In the genomic region with DNA sequence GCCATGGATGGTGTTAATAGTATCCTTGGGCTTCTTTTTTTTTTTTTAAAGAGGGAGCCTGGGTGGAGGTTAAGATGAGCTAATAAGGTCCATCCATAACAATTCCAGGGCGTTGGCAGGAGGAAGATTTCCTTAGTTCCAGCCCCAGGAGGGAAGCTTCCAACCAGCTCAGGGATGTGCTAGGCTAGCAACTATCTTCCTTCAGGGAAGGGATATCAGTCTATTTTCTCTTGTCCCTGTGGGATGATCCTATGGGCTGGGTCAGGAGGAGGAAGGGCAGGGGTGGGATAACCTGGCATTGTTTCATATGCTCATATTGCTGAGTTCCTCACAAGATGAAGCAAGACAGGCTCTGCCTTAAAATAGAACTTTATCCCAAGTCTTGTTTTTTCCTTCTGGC, we compare ENCODE assay signal across 11 mouse cellular contexts.
"Had no signal": no experiment of that assay in that cellular context is flagged by ENCODE, and none has a peak within 500 bp of the region (broad histone marks: within the 10 kb centered on the region; RNA-seq: fewer than 3 reads in every experiment).

No protein-coding gene starts in this region.

- H3K27ac ChIP-seq: intestine, embryonic 15.5 days; left cerebral cortex, adult 2 months; limb, embryonic 10.5 days; liver, embryonic 15.5 days; lung, embryonic 15.5 days; midbrain, embryonic 13.5 days; stomach, embryonic 15.5 days had no signal

- H3K4me1 ChIP-seq: intestine, embryonic 15.5 days; limb, embryonic 10.5 days; liver, embryonic 15.5 days; lung, embryonic 15.5 days; midbrain, embryonic 13.5 days; stomach, embryonic 15.5 days had no signal

- H3K4me3 ChIP-seq: intestine, embryonic 15.5 days; left cerebral cortex, adult 2 months; limb, embryonic 10.5 days; liver, embryonic 15.5 days; lung, embryonic 15.5 days; midbrain, embryonic 13.5 days; stomach, embryonic 15.5 days had no signal

- DNase-seq: kidney, postnatal 10 days; right cerebral cortex, postnatal 14 days; thymus, adult 2 months; thymus, postnatal 25 days had no signal
